Mouse (Mus musculus) common myeloid progenitor, adult 5-6 weeks (primary cell): Measurements from ENCODE around the gene Plekhm1. TPM values are rescaled to one million over a fixed set of nuclear protein-coding genes. Genes with fewer than 3 reads are reported as not detected.

Source experiments
- ATAC-seq: replicated peaks from 2 replicates; pipeline ENCODE4 v1.8.0; 2016; ENCODE audit warnings: low read depth, mild to moderate bottlenecking, moderate TSS enrichment, inconsistent platforms; ENCODE audit not compliant: poor library complexity, severe bottlenecking
- total RNA-seq: library from RNA; stranded (forward); fragments of 200-1000, 187-1606 nt; gene quantifications from 2 replicates; pipeline ENCODE4 v1.2.3, GENCODE M21; 2017

Gene Plekhm1
- total RNA-seq, 1 experiment from 2014 or later, result 3.6 TPM

DNA sequence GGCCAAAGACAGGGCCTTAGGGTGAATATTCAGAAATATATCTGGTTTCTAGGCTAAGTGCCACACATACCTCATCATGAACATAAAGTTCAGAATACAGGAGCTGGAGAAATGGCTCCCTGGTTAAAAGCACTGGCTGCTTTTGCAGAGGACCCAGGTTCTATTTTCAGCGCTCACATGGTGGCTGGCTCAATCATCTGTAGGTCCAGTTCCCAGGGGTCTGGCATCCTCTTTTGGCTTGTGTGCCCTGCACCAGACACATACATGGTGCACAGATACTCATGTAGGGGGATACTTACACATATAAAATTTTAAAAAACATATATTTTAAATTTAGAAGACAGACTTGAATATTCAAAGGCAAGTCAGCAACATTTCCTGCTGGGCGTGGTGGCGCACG is 16.3 kb downstream of the Plekhm1 start:
- no peak for ATAC-seq

DNA sequence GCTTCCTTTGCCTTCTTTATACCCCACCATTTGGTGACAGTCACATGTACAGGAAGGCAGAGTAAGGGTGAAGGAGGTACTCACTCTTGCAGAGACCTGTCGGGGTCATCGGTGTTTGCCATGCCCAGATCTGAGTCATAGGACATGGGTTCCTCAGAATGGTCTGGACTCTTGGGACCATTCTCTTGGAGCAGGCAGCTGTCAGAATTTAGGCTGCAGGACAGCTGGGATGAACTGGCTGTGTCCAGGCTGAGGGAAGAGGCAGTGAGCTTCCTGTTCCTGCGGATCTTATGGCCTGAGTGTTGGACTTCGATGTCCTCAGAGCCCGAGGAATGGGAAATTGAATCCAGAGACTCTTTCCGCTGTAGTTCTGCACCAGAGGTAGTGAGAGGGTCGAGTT is 17.9 kb downstream of the Plekhm1 start:
- ATAC-seq, result no peak

DNA sequence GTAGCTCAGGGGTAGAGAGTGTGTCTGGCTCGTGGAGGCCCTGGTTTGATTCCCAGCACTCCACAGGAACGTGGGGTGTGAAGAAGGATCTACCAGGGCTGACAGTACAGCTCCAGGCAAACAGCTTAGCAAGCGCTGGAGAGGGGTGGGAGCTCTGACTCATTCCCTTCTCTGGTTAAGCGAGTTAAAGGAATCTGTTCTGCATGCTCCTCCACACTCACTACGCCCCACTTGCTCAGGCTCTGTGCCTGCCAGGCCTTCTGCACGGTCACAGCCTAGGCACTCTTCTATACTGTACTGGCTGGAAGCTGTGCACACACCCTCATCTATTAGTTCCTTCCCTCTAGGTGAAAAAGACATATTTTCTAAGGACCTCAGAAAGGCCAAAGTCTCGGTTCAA is 18.5 kb downstream of the Plekhm1 start:
- ATAC-seq, result no peak

DNA sequence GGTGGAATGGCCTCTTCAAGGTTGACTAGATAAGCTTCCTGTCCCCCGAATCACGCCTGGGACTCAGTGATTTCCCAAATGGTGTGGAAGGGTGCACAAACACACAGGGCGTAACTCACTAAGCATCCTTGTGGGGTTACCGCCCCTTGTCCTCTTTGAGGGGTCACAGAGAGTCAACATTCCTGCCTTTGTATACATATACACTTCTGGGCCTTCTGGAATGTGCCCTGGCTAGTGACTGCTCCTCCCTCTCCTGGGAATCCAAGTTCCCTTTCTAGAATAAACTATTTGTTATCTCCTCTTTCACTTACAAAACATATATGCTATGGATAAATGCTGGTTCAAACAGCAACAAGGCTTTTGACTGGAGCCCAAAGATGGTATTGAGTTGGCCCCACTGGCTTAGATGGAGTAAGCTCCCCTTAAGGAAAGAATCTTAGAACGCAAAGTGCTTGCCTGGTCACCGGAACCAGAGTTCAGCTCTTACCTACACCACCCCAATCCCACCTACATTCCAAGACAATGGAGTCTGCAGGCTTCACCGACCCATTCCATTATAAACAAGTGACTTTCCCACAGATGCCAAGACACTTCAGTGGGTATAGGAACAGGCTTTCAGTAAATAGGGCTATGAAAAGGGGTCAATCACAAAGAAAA is 24.5 kb downstream of the Plekhm1 start:
- no peak for ATAC-seq

DNA sequence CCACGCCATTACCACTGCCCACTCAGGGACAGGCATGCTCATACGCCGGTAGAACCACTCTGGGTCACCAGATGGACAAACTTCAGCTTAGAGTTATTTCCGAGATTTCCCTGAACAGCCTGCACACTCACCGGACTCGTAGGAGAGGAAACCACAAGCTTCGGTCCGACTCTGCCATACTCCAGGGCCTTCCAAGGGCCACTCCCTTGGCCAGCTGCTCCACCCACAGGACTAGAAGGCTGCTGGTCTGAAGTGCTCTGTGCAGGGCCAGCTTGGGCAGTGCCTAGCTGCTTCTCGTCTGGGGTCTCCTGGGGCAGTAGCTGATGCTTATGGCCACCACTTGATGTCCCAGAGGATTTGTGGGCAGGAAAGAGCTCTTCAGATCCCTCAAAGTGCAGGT is 25.7 kb downstream of the Plekhm1 start:
- no peak for ATAC-seq

DNA sequence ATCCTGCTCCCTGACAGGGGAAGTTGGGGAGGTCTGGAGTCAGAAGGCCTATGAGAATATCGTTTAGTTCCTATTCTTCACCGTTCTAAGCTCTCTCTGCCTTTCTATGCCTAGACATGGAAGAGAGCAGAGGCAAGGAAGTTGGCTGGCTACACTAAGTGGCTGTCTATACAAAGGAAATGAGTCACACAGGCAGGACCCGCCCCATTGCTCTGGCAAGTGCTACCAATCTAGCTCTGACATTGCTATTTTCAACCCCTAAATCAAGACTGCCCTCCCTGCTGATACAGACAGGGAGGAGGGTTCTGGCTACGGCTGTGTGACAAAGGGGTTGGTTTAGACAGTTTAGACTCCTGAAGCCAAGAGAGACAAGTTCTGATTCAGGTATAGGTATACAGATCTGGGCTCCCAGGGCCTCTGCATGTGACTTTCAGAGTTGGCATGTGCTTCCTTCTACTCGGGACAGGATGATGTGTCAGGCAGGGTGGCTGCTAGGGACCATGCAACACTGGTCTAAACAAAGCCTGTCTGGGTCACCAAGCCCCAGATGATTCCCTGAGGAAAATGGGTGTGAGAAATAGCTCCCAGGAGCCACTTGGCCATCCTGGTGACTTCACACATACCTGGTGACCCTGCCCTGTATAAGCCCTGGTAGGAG is 30.4 kb downstream of the Plekhm1 start:
- ATAC-seq, result peak; percentile 97

DNA sequence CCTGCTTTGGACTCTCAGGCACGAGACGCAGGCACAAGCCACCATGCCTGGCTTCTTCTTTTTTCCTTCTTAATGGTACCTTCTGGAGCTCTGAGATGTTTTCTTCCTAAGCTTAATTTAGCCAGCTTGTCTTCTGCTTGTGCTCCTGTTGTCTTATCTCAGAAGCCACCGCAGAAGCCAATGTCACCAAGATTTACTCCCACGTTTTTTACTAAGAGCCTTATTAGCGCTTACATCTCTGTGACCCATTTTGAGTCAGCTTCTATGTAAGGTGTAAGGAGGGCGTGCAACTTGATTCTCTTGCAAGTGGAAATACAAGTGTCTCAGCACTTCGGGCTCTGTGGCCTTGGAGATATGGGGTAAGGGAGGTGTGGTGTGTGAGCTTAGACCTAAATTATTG is 31.0 kb downstream of the Plekhm1 start:
- ATAC-seq, result no peak

DNA sequence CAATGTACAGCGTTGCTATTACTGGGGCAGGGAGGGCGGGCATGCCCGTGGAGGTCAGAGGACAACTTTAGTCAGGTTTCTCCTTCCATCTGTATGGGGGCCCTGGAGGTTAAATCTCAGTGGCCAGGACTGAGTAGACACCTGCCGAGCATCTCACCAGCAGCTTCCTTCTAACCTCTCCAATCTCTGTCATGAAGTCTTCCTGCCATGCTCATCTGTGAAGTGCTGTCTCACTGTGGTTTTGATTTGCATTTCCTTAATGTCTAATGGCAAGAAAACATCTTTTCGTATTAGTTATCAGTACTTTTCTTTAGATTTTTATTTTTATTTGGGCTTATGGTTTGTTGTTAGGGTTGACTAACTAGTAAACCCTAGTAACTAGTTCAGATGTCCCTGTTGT is 32.0 kb downstream of the Plekhm1 start:
- ATAC-seq, result no peak

DNA sequence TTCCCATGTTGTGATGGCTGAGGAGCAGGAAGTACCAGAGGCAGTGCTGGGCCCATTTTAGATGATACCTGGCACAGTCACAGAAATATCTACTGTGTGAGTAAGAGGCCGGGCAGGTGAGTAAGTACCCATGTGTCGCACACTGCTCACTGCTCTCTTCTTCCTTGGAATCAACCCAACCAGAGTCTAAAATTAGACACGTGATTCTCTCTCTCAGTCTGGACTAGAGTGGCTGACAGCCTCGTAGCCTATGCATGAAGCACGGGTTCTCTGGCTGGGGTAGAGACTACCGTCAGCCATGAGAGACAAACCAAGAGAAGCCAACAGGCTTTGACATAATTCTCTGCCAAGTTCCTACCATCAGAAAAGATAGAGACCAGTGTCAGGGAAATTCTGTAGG is 34.1 kb downstream of the Plekhm1 start:
- no peak for ATAC-seq

DNA sequence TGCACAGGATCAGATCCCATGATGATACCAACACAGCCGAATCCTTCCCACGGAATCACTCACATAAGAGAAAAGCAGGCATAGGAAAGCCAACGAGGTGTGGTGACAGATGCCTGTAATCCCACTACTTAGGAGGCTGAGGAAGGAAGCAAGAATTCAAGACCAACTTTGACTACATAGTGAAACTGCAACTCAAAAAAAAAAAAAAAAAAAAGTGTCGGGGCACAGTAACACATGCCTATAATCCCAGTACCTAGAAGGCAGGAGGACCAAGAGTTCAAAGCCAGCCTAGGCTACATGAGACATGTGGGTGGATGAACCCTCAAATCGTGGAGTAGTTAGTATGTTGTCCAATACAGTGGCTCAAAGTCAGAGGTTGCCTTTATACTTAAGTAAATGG is 36.7 kb downstream of the Plekhm1 start:
- no peak for ATAC-seq

DNA sequence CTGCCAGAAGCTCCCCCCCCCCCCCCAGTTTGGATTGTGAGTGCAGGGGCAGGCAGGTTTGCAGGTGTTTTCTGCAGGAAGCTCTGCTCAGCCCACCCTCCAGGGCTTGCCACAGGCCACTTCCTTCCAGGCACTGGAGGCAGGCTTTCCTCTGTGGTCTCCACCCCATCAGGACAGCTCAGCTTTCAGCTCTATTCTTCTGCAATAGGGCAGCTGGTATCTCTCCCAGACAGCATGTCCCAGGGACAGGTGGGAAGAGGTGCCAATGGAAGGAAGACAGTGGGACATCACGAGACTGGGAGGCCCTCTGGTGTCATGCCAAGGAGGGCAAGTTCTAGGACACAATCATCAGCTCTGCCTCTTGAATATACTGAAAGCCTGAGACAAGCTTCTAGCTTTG is 37.2 kb downstream of the Plekhm1 start:
- ATAC-seq, result peak; percentile 71

DNA sequence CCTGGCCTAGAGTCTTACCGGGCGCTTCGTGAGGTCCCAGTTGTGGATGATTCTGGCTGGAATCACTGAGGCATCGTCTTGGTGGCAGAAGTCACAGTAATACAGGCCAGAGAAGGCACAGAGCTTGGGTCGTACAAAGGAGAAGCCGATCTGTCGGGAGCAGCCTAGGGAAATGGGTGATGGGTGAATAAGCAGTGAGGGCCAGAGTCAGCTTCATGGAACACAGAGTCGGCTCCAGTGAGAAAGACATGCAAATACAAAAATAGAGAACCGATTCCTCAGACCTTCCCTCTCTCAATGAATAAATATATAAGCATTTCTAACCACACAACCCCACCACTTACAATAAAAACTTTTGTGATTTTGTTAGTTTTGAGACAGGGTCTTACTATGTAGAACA is 38.6 kb downstream of the Plekhm1 start:
- no peak for ATAC-seq

DNA sequence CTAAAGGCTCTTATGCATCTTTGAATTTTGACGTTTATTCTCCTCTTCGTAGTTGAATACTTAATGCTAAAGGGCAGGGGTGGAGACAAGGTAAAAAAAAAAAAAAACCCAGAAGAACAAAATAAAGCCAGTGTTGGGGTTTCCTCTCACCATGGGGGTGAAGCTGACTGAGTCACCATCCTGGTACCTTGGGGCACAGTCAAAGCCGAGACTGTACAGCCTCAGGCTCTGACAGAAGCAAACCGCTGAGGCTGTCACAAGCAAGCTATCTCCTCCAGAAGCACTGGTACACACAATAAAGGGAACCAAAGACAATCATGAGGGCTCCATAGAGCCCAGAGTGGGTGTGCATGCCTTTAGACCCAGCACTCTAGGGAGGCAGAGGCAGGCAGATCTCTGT is 39.9 kb downstream of the Plekhm1 start:
- ATAC-seq, result no peak

DNA sequence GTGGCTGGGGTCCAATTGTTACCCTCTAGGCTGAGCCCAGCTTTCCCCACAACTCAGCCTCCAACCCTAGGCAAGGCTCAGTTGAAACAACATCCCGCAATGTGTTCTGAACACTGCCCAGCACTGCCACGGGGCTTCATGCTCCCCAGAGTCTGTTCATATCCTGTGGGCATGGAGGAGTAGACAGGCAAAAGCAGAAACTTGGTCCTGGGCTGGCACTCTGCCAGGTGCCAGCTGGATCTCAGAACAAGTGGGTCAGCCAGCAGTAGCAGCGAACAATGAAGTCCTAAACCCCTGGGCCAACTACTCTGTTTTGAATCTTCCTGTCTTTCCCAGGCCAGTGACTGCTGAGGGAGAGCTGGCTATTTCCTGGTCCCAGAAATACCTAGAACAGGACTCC is 40.4 kb downstream of the Plekhm1 start:
- no peak for ATAC-seq

DNA sequence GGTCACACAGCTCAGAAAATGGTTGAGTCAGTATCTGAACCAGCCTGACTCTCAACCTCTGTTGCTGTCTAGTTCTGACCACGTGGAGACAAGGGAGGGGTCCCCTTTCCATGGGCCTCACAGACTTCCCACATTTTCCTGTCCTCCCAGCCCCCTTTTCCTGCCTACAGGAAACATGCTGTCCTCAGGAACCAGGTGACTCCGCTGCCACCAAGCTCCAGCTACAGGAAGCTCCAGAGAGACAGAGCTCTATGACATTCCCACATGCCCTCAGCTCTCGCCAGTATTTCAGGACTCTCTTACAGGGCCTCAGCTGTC is 41.3 kb downstream of the Plekhm1 start:
- ATAC-seq, result no peak

DNA sequence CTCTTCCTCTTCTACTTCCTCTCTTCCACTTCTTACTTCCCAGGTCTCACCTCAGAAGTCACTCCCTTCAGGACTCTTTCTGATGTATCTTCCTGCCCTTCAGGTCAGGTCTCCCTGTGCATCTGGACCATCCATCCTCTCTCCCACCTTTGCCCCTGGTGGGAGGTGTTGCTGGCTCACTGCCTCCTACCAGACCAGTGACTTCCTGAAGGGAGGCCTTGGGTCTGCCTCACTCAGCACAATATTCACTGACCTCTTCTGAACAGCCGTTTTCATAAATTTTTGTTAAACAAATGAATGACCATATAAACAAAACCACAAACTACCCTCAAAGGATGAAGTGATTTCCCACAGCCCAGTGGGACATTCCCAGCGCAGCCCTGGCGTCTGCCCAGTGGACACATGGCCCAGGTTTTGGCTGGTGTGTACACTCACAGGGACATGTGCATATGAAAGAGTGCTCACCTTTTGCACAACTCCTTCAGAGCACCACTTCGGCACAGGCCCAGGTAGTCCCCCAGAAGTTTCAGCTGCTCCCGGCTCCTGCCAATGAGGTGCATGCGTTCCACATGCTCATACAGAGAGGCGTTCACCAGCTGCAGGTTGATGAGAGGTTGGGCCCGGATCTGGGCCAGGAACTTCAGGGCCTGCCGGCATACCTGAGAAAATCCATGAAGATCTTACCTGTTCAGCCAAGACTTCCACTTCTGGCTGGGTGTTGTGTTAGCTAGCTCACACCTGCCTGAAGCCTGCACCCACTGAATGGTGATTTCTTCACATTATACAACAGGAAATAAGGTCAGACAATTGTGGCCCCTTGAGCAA is 41.9 kb downstream of the Plekhm1 start:
- ATAC-seq, result no peak

DNA sequence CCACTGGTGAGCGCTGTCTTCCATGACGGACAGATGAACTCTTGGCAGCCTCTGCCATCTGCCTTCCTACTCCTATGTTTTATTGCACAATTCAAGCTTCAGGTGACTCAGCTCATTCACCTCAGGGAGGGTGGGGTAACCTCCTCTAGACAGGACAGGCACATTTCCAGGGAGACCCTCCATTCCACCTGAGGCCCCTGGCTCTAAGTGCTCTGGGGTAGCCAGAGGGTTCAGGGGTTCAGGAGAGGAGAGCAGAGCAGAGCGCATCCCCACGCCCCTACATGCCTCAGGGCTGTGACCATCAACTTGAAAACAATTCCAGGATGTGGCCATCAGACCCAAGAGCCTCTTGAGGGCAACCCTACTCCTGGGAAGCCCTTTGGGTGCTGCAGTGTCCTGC is 47.0 kb downstream of the Plekhm1 start:
- ATAC-seq, result no peak

DNA sequence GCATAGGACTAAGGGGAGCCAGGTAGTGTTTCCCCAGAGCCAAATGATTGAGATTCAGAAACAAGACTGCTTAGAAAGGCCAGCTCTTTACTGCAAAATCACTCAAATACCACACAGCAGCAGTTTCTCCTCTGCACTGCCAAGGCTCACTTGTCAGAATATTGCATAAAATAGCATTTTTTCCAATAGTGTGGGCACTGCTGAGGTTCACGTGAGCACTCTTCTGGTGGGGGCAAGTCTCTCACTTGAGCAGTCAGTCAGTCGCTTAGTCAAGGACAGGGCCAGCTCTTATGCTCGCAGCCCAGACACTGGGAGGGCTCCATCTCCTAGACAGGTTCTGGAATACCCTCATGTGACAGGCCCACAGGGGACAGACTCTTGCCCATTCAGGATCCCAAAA is 47.5 kb downstream of the Plekhm1 start:
- no peak for ATAC-seq

DNA sequence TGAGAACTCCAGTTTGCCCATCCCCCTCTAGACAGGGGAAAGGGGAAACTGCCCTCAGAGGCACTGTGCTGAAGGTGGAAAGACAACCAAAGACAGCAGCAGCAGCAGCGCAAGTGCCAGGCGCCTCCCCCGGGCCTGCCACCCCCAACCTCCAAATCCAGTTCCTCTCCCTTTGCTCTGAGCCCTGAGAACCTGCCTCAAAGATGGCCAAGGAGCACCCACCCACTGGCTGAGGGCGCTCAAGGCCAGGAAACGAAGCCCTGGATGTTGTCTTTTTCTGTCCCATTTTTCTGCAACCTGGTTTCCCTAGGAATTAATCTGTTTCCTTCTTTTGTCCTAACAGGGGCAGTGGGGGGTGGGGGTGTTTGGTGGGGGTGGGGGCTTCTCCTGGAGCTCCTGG is 48.2 kb downstream of the Plekhm1 start:
- ATAC-seq, result no peak

DNA sequence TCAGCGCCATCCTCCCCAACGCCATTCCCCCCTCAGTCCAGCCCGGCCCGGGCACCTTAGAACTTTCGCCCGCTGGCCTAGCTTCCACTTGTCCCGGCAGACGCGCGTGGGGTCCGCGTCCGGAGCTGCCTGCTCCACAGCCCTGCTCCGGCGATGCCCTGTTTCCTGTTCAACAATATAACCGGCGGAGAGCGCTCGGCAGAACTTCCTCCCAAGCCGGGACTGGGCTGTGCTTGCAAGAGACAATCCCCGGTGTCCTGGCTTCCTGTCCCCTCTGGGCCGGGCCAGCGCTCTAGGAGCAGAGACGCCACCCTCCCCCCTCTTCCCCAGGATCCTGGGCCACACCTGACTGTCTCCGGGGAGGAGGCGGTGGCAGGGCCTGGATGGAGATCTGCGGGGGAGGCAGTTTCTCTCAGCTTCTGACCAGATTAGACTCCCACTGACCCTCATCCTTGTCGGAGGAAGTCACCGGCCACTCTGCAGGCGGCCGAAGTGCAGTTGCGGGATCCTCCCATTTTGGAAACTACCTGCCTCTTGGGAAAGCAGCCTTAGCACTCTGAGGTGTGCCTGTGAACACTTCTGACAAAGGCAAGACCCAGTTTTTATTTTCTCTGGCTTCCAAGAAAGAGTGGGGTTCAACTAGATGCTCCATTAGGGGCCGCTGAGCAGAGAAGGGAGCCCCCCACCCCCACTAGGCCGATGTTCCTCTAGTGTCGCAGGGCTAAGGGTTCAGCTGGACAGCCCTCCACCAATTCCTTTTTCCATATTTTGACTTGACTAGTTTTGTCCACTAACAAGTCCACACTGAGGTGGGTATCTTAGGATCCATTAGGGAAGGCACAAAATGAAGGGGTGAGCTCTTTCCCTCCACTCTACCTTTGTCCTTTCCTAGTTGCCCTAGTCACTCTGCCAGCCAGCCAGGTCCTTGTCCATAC is 49.0 kb downstream of the Plekhm1 start, which contains the start of gene Arhgap27:
Arhgap27 (minus strand) TSS at position 479 of the 935 bp plus-strand sequence.
- ATAC-seq, result peak; percentile 13; the same call in 1 of the 2 replicates
